Mouse (Mus musculus) thymus, adult 2 months (tissue): ENCODE data around the gene Anln.

Source experiments
- CTCF ChIP-seq: fragments of 200-500 bp; IDR thresholded peaks from 2 replicates; pipeline ENCODE4 v1.5.1; 2012; ENCODE audit warnings: mild to moderate bottlenecking, control low read depth, low read length, moderate library complexity, borderline replicate concordance; ENCODE audit not compliant: control insufficient read depth, poor library complexity, insufficient read depth; ENCODE audit errors: extremely low read depth
- POLR2A ChIP-seq: fragments of 200-500 bp; IDR thresholded peaks from 2 replicates; pipeline ENCODE4 v1.6.1; 2012; ENCODE audit warnings: mild to moderate bottlenecking, low read length, control low read depth, moderate library complexity; ENCODE audit not compliant: control insufficient read depth, poor library complexity, insufficient read depth; ENCODE audit errors: extremely low read depth

- TF ChIP-seq CTCF (no peak), POLR2A (no peak)
Observed at GRCm38 (mm10) chr9:22319109-22319508, 69.9 kb downstream of the Anln start.
